ENCODE assay signal across 7 mouse cellular contexts in the genomic region with DNA sequence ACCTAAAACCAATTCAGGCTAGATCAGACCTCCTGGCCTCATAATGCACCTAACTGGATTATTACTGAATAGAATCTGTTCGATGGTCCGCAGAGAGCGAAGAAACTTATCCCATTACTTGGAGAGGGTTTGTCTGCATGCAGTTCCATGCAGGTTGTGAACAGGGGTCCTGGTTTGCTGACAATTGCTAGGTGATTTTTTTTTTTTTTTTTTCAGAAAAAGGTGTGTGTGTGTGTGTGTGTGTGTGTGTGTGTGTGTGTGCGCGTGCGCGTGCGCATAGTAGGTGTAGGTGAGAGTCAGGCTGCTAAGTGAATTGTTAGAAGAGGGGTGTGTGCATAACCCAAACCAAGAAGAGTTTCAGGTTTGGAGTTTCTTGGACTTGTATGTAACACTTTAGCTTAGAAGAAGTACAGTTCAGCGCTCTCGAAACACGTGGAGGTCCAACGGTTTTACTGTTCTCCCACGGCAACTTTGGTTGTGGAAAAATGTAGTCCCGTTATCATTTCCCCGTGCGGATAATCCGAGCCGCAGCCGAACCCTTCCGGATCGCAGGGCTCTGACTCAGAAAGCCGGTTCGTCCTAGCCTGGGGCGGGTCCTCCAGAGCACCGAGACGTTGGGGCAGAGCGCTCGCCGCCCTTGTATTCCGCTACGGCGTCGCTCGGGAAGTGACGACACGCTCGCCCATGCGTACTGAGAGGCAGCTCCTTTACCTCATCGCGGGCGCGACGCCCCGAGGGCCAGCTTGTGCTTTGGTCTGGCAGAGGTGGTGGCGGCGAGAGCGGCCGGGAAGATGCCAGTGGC. TPM values are rescaled to one million over a fixed set of nuclear protein-coding genes. Genes with fewer than 3 reads are reported as not detected.
DNase-seq lines count a peak whose midpoint lies in the region; ATAC-seq lines count a peak whose summit lies in the region.

Gene Cops8, plus strand, starts transcription at position 223 of the 802 bp plus-strand sequence.

- peak within 1 kb of the TSS; percentile 77 for H3K27ac ChIP-seq in intestine, embryonic 16.5 days (ENCODE audit: low read length)
- no peak within 1 kb of the TSS for H3K27ac ChIP-seq in midbrain, embryonic 11.5 days (ENCODE audit: low read depth, low read length)

- ATAC-seq in intestine, embryonic 16.5 days: peak; percentile 99
- peak; percentile 100 for ATAC-seq in midbrain, embryonic 11.5 days (ENCODE audit: low FRiP score)

- peaks cover 3% of the 10 kb centered on the region for H3K36me3 ChIP-seq in intestine, embryonic 16.5 days (ENCODE audit: control insufficient read depth, insufficient read depth, low read length)
- H3K36me3 ChIP-seq in midbrain, embryonic 11.5 days (ENCODE audit: control insufficient read depth, insufficient read depth, low read length): peaks cover 14% of the 10 kb centered on the region; the same call in 1 of the 2 replicates

- H3K9me3 ChIP-seq in intestine, embryonic 16.5 days (ENCODE audit: control insufficient read depth, low read length): no peaks in the 10 kb centered on the region
- no peaks in the 10 kb centered on the region for H3K9me3 ChIP-seq in midbrain, embryonic 11.5 days (ENCODE audit: control insufficient read depth, low read length)

- H3K9ac ChIP-seq in intestine, embryonic 16.5 days (ENCODE audit: low read depth, low read length): peak within 1 kb of the TSS; percentile 91
- H3K9ac ChIP-seq in midbrain, embryonic 11.5 days (ENCODE audit: low read length): peak within 1 kb of the TSS; percentile 87

- intact Hi-C loops in left cerebral cortex, postnatal 36 days (cut with DNase I): no loop called here

- peak within 1 kb of the TSS; percentile 58 for H3K4me2 ChIP-seq in intestine, embryonic 16.5 days (ENCODE audit: low read depth, low read length)
- H3K4me2 ChIP-seq in midbrain, embryonic 11.5 days: peak within 1 kb of the TSS; percentile 70

- H3K4me1 ChIP-seq in intestine, embryonic 16.5 days (ENCODE audit: control insufficient read depth, insufficient read depth, low read length): peaks cover 7% of the 10 kb centered on the region
- peaks cover 5% of the 10 kb centered on the region for H3K4me1 ChIP-seq in midbrain, embryonic 11.5 days (ENCODE audit: control insufficient read depth, insufficient read depth, low read length)

- H3K4me3 ChIP-seq in intestine, embryonic 16.5 days (ENCODE audit: low read length): peak within 1 kb of the TSS; percentile 87
- peak within 1 kb of the TSS; percentile 93 for H3K4me3 ChIP-seq in midbrain, embryonic 11.5 days (ENCODE audit: low read depth, low read length)

- 4% methylated on average over 48 of the region's 48 CpGs for WGBS in intestine, embryonic 16.5 days
- 4% methylated on average over 48 of the region's 48 CpGs for WGBS in midbrain, embryonic 11.5 days

- peak; percentile 96 for DNase-seq in adrenal gland, adult 8-10 months
- DNase-seq in embryo, embryonic 9.5 days (ENCODE audit: extremely low spot score): peak; percentile 96
- peak; percentile 95 to 99 for DNase-seq in gastrocnemius, postnatal 4 days (ENCODE audit: low spot score in 2 of 2)
- DNase-seq in left cerebral cortex, postnatal 36 days (ENCODE audit: low spot score in 2 of 2): peak; percentile 98
- DNase-seq in midbrain, embryonic 11.5 days (ENCODE audit: low spot score, missing footprints): peak; percentile 99
- peak; percentile 96 for DNase-seq in skeletal muscle tissue, adult 2 months (ENCODE audit: low read depth, low spot score)

- H3K27me3 ChIP-seq in intestine, embryonic 16.5 days (replicated peaks; ENCODE audit: control insufficient read depth, insufficient read depth, low read length): no peaks in the 10 kb centered on the region
- 0 out of 2 replicates have a peak, but pooled peaks cover 3% of the 10 kb centered on the region for H3K27me3 ChIP-seq in midbrain, embryonic 11.5 days (ENCODE audit: control insufficient read depth, insufficient read depth, low read length)

RNA-seq across cellular contexts. Expression of gene Cops8, which starts in this region (rescaled TPM):
- 100 to 1,000 TPM in 1 of 4 experiments, 10 to 100 TPM in 3; 65.9 to 107 (median 91.5) TPM for total RNA-seq in adrenal gland, adult 8-10 months (2022)
- total RNA-seq in gastrocnemius, postnatal 4 days (2021): 10 to 100 TPM; 70.2 to 80.1 TPM
- polyA plus RNA-seq in intestine, embryonic 16.5 days (2015; fragmentation: Nextera tagmentation; extraction: Ambion mirVana): 119 TPM in 2 replicates
- 100 to 1,000 TPM; 112 to 126 TPM for total RNA-seq in left cerebral cortex, postnatal 36 days (2021)
- 192 and 203 TPM in 2 replicates for polyA plus RNA-seq in midbrain, embryonic 11.5 days (2014; fragmentation: Nextera tagmentation; extraction: Ambion mirVana)
